Mouse (Mus musculus): Measurements from ENCODE around the gene Chrna3.

- no peak for TF ChIP-seq CTCF (IDR thresholded peaks at IDR 0.05; ENCODE audit: insufficient read depth, low read depth, low read length)
- TF ChIP-seq POLR2A (IDR thresholded peaks at IDR 0.05; ENCODE audit: insufficient read depth, low read depth, low read length), result no peak
Observed at GRCm38 (mm10) chr9:54969972-54970637, 56.3 kb downstream of the Chrna3 start.

Measured in olfactory bulb, adult 2 months (tissue).